9 mouse cellular contexts compared by ENCODE assay signal in genomic region chr2:174116929-174117328, GRCm38 (mm10). TPM values are rescaled to one million over a fixed set of nuclear protein-coding genes. Genes with fewer than 3 reads are reported as not detected.
DNase-seq lines count a peak whose midpoint lies in the region; ATAC-seq and TF ChIP-seq lines count a peak whose summit lies in the region.
"Had no signal": no experiment of that assay in that cellular context is flagged by ENCODE, and none has a peak within 500 bp of the region (broad histone marks: within the 10 kb centered on the region; RNA-seq: fewer than 3 reads in every experiment).

No protein-coding gene starts in this region.

- no peaks in the 10 kb centered on the region for H3K9me3 ChIP-seq in limb, embryonic 14.5 days (ENCODE audit: control insufficient read depth, low read length)
- H3K9me3 ChIP-seq in limb, embryonic 10.5 days (replicated peaks), result no peaks in the 10 kb centered on the region
- no peaks in the 10 kb centered on the region for H3K9me3 ChIP-seq in heart, postnatal 0 days (replicated peaks; ENCODE audit: control insufficient read depth, low read length)

- H3K36me3 ChIP-seq in limb, embryonic 14.5 days (ENCODE audit: control insufficient read depth, insufficient read depth, low read length), result peaks cover 71% of the 10 kb centered on the region
- peaks cover 75% of the 10 kb centered on the region for H3K36me3 ChIP-seq in limb, embryonic 10.5 days
- H3K36me3 ChIP-seq in heart, postnatal 0 days (replicated peaks; ENCODE audit: control insufficient read depth, insufficient read depth, low read length), result peaks cover 60% of the 10 kb centered on the region

- TF ChIP-seq POLR2A in limb, embryonic 14.5 days (IDR thresholded peaks at IDR 0.05; ENCODE audit: borderline replicate concordance, extremely low read depth, insufficient read depth, insufficient read length), result no peak
- no peak for TF ChIP-seq POLR2A in brain, embryonic 14.5 days (IDR thresholded peaks at IDR 0.05; ENCODE audit: borderline replicate concordance, extremely low read depth, insufficient read depth, insufficient read length, poor library complexity, severe bottlenecking)

- DNase-seq in limb, embryonic 14.5 days (ENCODE audit: low spot score), result peak; percentile 42
- DNase-seq in limb, embryonic 10.5 days (ENCODE audit: low spot score), result no peak
- peak; percentile 41 for DNase-seq in brain, embryonic 14.5 days (ENCODE audit: low read depth)
- peak; percentile 58 for DNase-seq in heart, postnatal 0 days (ENCODE audit: low spot score)
- peak; percentile 68 for DNase-seq in skeletal muscle tissue, adult 2 months (ENCODE audit: low read depth, low spot score)
- no peak for DNase-seq in thymus, postnatal 10 days (ENCODE audit: low spot score in 2 of 2)
- no peak for DNase-seq in kidney, postnatal 4 days
- DNase-seq: cerebellum, postnatal 25 days; lung, adult 2 months had no signal

- no peak for TF ChIP-seq EP300 in heart, postnatal 0 days (IDR thresholded peaks at IDR 0.05; ENCODE audit: low read depth)

- H3K27me3 ChIP-seq in limb, embryonic 14.5 days (ENCODE audit: control insufficient read depth, insufficient read depth, low read length), result no peaks in the 10 kb centered on the region
- no peaks in the 10 kb centered on the region for H3K27me3 ChIP-seq in limb, embryonic 10.5 days (ENCODE audit: low read depth, poor library complexity, severe bottlenecking)
- no peaks in the 10 kb centered on the region for H3K27me3 ChIP-seq in heart, postnatal 0 days (ENCODE audit: control insufficient read depth, insufficient read depth, low read length)

- 75% methylated on average over 16 of the region's 16 CpGs for WGBS in limb, embryonic 14.5 days
- 74% methylated on average over 16 of the region's 16 CpGs for WGBS in limb, embryonic 10.5 days
- WGBS in heart, postnatal 0 days, result 27% methylated on average over 16 of the region's 16 CpGs

- ATAC-seq in limb, embryonic 14.5 days (ENCODE audit: low FRiP score, low read depth), result 0 out of 2 replicates have a peak, but pooled peaks have one; percentile 27
- ATAC-seq in heart, postnatal 0 days (ENCODE audit: insufficient read depth, low read depth), result peak; percentile 80

- no peak overlapping the region for H3K4me3 ChIP-seq in limb, embryonic 14.5 days (replicated peaks; ENCODE audit: low read length)
- H3K4me3 ChIP-seq in limb, embryonic 10.5 days, result no peak overlapping the region
- H3K4me3 ChIP-seq in heart, postnatal 0 days (ENCODE audit: low read depth, low read length), result no peak overlapping the region

- no peaks in the 10 kb centered on the region for H3K4me1 ChIP-seq in limb, embryonic 14.5 days (ENCODE audit: control insufficient read depth, insufficient read depth, low read length)
- peaks cover 13% of the 10 kb centered on the region for H3K4me1 ChIP-seq in limb, embryonic 10.5 days
- H3K4me1 ChIP-seq in heart, postnatal 0 days (ENCODE audit: control insufficient read depth, insufficient read depth), result no peaks in the 10 kb centered on the region

- H3K27ac ChIP-seq in limb, embryonic 14.5 days (replicated peaks; ENCODE audit: low read depth, low read length), result no peak overlapping the region
- no peak overlapping the region for H3K27ac ChIP-seq in limb, embryonic 10.5 days
- H3K27ac ChIP-seq in heart, postnatal 0 days (ENCODE audit: low read depth), result no peak overlapping the region

- no peak overlapping the region for H3K4me2 ChIP-seq in limb, embryonic 14.5 days (replicated peaks; ENCODE audit: low read depth, low read length, severe bottlenecking)
- no peak overlapping the region for H3K4me2 ChIP-seq in heart, postnatal 0 days (ENCODE audit: low read depth, low read length)

- no peak overlapping the region for H3K9ac ChIP-seq in limb, embryonic 14.5 days (ENCODE audit: low read depth, low read length, severe bottlenecking)
- no peak overlapping the region for H3K9ac ChIP-seq in heart, postnatal 0 days (replicated peaks; ENCODE audit: low read depth, low read length)

- TF ChIP-seq CTCF in brain, embryonic 14.5 days (IDR thresholded peaks at IDR 0.05; ENCODE audit: borderline replicate concordance, extremely low read depth, insufficient read depth, insufficient read length), result no peak
- TF ChIP-seq CTCF in heart, postnatal 0 days (IDR thresholded peaks at IDR 0.05; ENCODE audit: low read depth), result no peak

RNA-seq across cellular contexts. Expression of gene Npepl1, which starts 6.8 kb away (rescaled TPM):
- 136 and 177 TPM in 2 replicates for polyA plus RNA-seq in limb, embryonic 14.5 days (2012; rRNA removed)
- polyA plus RNA-seq in limb, embryonic 14.5 days (2014; fragmentation: Nextera tagmentation; extraction: Ambion mirVana), result 72.4 and 76.9 TPM in 2 replicates
- 29.7 and 36.2 TPM in 2 replicates for polyA plus RNA-seq in limb, embryonic 10.5 days (2016; fragmentation: Nextera tagmentation; extraction: Ambion mirVana)
- polyA plus RNA-seq in brain, embryonic 14.5 days (2012; rRNA removed), result 32.7 and 48.9 TPM in 2 replicates
- total RNA-seq in heart, postnatal 0 days (2014; rRNA removed; ENCODE audit: low replicate concordance), result 53.8 and 66.0 TPM in 2 replicates
- polyA plus RNA-seq in heart, postnatal 0 days (2015; fragmentation: Nextera tagmentation; extraction: Ambion mirVana), result 39.0 and 41.5 TPM in 2 replicates

RNA-seq across cellular contexts. Expression of gene Stx16, which starts 40.8 kb away (rescaled TPM):
- polyA plus RNA-seq in limb, embryonic 14.5 days (2012; rRNA removed), result 67.7 and 67.8 TPM in 2 replicates
- 10.9 and 11.3 TPM in 2 replicates for polyA plus RNA-seq in limb, embryonic 14.5 days (2014; fragmentation: Nextera tagmentation; extraction: Ambion mirVana)
- 10.0 and 12.4 TPM in 2 replicates for polyA plus RNA-seq in limb, embryonic 10.5 days (2016; fragmentation: Nextera tagmentation; extraction: Ambion mirVana)
- 49.6 and 55.6 TPM in 2 replicates for polyA plus RNA-seq in brain, embryonic 14.5 days (2012; rRNA removed)
- 13.7 and 19.8 TPM in 2 replicates for total RNA-seq in heart, postnatal 0 days (2014; rRNA removed; ENCODE audit: low replicate concordance)
- 5.9 and 6.9 TPM in 2 replicates for polyA plus RNA-seq in heart, postnatal 0 days (2015; fragmentation: Nextera tagmentation; extraction: Ambion mirVana)

Comparison
In these comparisons a context has a peak if more than half of its experiments do, and no peak if none do; other contexts are left out.
1. DNase-seq: peak in limb, embryonic 14.5 days (single experiment), brain, embryonic 14.5 days (single experiment), heart, postnatal 0 days (single experiment) and skeletal muscle tissue, adult 2 months (single experiment); none in limb, embryonic 10.5 days (single experiment), thymus, postnatal 10 days (0 of 2) and kidney, postnatal 4 days (0 of 2).